Mouse (Mus musculus): ENCODE measurements around the gene Nmur2. TPM values are rescaled to one million over a fixed set of nuclear protein-coding genes. Genes with fewer than 3 reads are reported as not detected.

The Nmur2 gene
- polyA plus RNA-seq, 1 experiment: not detected

DNA sequence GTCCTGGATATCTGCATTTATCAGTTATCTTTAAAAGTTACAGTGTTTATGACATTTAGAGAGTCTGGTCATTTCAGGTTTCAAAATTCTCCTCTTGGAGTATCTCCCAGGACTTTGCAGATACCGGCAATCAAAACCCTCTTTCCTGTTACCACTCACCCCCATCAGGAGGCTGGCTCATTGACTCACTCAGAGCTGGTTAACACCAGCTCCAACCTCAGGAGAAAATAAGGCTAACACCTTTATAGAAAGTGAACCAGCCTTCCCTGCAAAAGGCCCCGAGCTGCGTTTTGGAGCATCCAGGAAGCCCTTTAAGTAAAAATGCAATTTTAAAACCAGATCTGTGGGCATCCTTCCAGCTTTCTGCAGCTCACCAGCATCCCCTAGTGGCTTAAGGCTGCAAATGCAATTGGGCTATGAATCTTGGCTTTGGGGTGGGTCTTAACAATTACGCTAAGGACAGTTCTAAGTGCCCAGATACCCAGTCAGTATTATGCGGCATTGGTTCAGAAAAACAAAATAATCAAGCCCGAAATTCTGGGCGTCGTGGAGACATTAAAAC, 49.2 kb downstream of the Nmur2 start:
- Histone ChIP-seq H3K27me3 (ENCODE audit: control insufficient read depth, insufficient read depth, low read length) (no peaks in the 10 kb centered on the region), H3K4me3 (ENCODE audit: control insufficient read depth, low read depth, low read length) (no peak overlapping the region), H3K27ac (ENCODE audit: control insufficient read depth, insufficient read depth, low read depth, low read length) (no peak overlapping the region), H3K4me1 (ENCODE audit: control insufficient read depth, insufficient read depth, low read length) (no peaks in the 10 kb centered on the region), H3K36me3 (ENCODE audit: control insufficient read depth, insufficient read depth, low read length) (no peaks in the 10 kb centered on the region)
- no peak for TF ChIP-seq POLR2A (IDR thresholded peaks at IDR 0.05; ENCODE audit: control insufficient read depth, low read depth, low read length)
- peak; percentile 77; the same call in 1 of the 2 replicates for TF ChIP-seq CTCF (IDR thresholded peaks at IDR 0.05; ENCODE audit: control insufficient read depth, insufficient read depth, insufficient replicate concordance, low read depth, low read length)

DNA sequence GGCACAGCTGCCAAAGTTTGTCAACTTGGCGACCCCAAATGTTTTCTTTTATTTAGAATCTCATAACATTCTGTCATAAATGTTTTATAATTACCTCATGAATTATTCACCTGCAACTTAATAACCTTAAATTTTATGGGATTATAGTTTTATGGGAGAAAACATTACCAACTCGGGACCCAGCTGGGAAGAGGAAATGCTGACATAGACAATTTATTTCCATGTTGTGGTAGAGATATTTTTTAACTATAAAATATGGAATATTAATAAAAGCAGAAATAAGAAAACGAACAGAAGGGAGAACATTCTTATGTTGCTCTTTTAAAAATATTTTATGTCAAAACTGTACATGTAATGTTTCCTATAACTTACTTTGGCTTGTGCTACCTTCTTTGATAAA, 56.2 kb downstream of the Nmur2 start:
- TF ChIP-seq CTCF (IDR thresholded peaks at IDR 0.05; ENCODE audit: control insufficient read depth, insufficient read depth, insufficient replicate concordance, low read depth, low read length): no peak
- no peak for TF ChIP-seq POLR2A (IDR thresholded peaks at IDR 0.05; ENCODE audit: control insufficient read depth, low read depth, low read length)
- Histone ChIP-seq H3K4me3 (ENCODE audit: control insufficient read depth, low read depth, low read length) (no peak overlapping the region), H3K36me3 (ENCODE audit: control insufficient read depth, insufficient read depth, low read length) (no peaks in the 10 kb centered on the region), H3K27me3 (ENCODE audit: control insufficient read depth, insufficient read depth, low read length) (no peaks in the 10 kb centered on the region), H3K27ac (ENCODE audit: control insufficient read depth, insufficient read depth, low read depth, low read length) (no peak overlapping the region), H3K4me1 (ENCODE audit: control insufficient read depth, insufficient read depth, low read length) (no peaks in the 10 kb centered on the region)

DNA sequence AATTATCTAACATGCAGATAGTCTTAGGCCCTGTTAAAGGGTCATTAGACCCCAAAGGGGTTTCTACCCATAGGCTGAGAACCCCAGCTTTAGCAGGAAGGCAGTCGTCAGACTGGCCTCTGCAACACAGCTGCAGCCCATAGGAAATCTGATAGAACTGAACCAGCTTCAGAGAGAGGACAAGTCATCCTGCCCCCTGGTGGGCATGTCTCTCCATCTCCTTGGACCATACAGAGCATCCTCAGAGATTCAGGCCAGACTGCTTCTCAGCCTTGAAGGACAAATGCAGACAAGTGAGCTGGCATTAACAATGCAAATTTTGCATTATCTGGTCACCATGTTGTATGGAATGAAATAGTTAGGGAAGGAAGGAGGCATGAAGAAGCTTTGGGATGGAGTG, 59.2 kb downstream of the Nmur2 start:
- H3K4me3 ChIP-seq (ENCODE audit: control insufficient read depth, low read depth, low read length): no peak overlapping the region
- no peaks in the 10 kb centered on the region for H3K36me3 ChIP-seq (ENCODE audit: control insufficient read depth, insufficient read depth, low read length)
- H3K27me3 ChIP-seq (ENCODE audit: control insufficient read depth, insufficient read depth, low read length): no peaks in the 10 kb centered on the region
- H3K27ac ChIP-seq (ENCODE audit: control insufficient read depth, insufficient read depth, low read depth, low read length): no peak overlapping the region
- no peaks in the 10 kb centered on the region for H3K4me1 ChIP-seq (ENCODE audit: control insufficient read depth, insufficient read depth, low read length)
- no peak for TF ChIP-seq POLR2A (IDR thresholded peaks at IDR 0.05; ENCODE audit: control insufficient read depth, low read depth, low read length)
- TF ChIP-seq CTCF (IDR thresholded peaks at IDR 0.05; ENCODE audit: control insufficient read depth, insufficient read depth, insufficient replicate concordance, low read depth, low read length): peak; percentile 21; the same call in 1 of the 2 replicates

- H3K27me3 ChIP-seq (ENCODE audit: control insufficient read depth, insufficient read depth, low read length): no peaks in the 10 kb centered on the region
- H3K36me3 ChIP-seq (ENCODE audit: control insufficient read depth, insufficient read depth, low read length): no peaks in the 10 kb centered on the region
- H3K4me3 ChIP-seq (ENCODE audit: control insufficient read depth, low read depth, low read length): no peak overlapping the region
- TF ChIP-seq POLR2A (IDR thresholded peaks at IDR 0.05; ENCODE audit: control insufficient read depth, low read depth, low read length): no peak
- TF ChIP-seq CTCF (IDR thresholded peaks at IDR 0.05; ENCODE audit: control insufficient read depth, insufficient read depth, insufficient replicate concordance, low read depth, low read length): no peak
- no peak overlapping the region for H3K27ac ChIP-seq (ENCODE audit: control insufficient read depth, insufficient read depth, low read depth, low read length)
- H3K4me1 ChIP-seq (ENCODE audit: control insufficient read depth, insufficient read depth, low read length): no peaks in the 10 kb centered on the region
These were observed 62.7 kb downstream of the Nmur2 start for GRCm38 (mm10) chr11:55978146-55978545.
